ENCODE assay signal across 28 mouse cellular contexts in the genomic region with DNA sequence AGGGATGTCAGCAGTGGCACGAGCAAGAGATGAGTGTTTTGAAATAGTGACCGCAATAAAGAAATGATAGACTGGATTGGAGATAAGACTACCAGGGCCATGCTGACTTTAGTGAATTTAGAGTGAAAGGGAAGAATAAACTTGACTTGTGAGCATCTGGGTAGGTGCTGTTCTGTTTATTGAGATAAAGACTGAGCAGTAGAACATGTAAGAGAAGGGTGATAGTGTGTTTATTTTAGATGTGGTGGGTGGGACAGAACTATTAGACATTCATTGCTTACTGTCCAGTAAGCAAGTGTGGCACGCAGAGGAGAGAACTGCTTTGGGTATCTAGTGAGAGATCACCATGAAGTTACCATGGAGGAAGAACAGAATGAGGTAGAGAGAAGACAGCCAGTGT. TPM values are rescaled to one million over a fixed set of nuclear protein-coding genes. Genes with fewer than 3 reads are reported as not detected.
DNase-seq lines count a peak whose midpoint lies in the region; ATAC-seq and TF ChIP-seq lines count a peak whose summit lies in the region.
"Had no signal": no experiment of that assay in that cellular context is flagged by ENCODE, and none has a peak within 500 bp of the region (broad histone marks: within the 10 kb centered on the region; RNA-seq: fewer than 3 reads in every experiment).

No protein-coding gene starts in this region.

- TF ChIP-seq EP300 in liver, postnatal 0 days (IDR thresholded peaks at IDR 0.05; ENCODE audit: low read depth) = no peak

- H3K4me1 ChIP-seq in intestine, postnatal 0 days (replicated peaks; ENCODE audit: control insufficient read depth, insufficient read depth, low read length) = no peaks in the 10 kb centered on the region; the same call in 1 of the 2 replicates
- no peaks in the 10 kb centered on the region for H3K4me1 ChIP-seq in intestine, embryonic 15.5 days (replicated peaks)
- peaks cover 37% of the 10 kb centered on the region for H3K4me1 ChIP-seq in liver, embryonic 13.5 days (replicated peaks)
- peaks cover 9% of the 10 kb centered on the region; the same call in 1 of the 2 replicates for H3K4me1 ChIP-seq in liver, postnatal 0 days (ENCODE audit: insufficient read depth)
- H3K4me1 ChIP-seq in G1E (ENCODE audit: insufficient read depth, low read depth, low read length) = peaks cover 76% of the 10 kb centered on the region
- peaks cover 13% of the 10 kb centered on the region for H3K4me1 ChIP-seq in liver, embryonic 15.5 days (replicated peaks)
- H3K4me1 ChIP-seq in midbrain, embryonic 10.5 days = no peaks in the 10 kb centered on the region
- H3K4me1 ChIP-seq: embryonic facial prominence, embryonic 13.5 days; embryonic facial prominence, embryonic 15.5 days; forebrain, embryonic 10.5 days; forebrain, embryonic 12.5 days had no signal

- H3K27me3 ChIP-seq in intestine, postnatal 0 days (replicated peaks; ENCODE audit: control insufficient read depth, insufficient read depth, low read length) = no peaks in the 10 kb centered on the region
- H3K27me3 ChIP-seq in intestine, embryonic 15.5 days (replicated peaks) = no peaks in the 10 kb centered on the region
- H3K27me3 ChIP-seq in liver, embryonic 13.5 days = peaks cover 3% of the 10 kb centered on the region; the same call in 1 of the 2 replicates
- no peaks in the 10 kb centered on the region for H3K27me3 ChIP-seq in liver, postnatal 0 days (ENCODE audit: insufficient read depth, low read length)
- H3K27me3 ChIP-seq in G1E (ENCODE audit: insufficient read depth, low read length) = no peaks in the 10 kb centered on the region
- H3K27me3 ChIP-seq in liver, embryonic 15.5 days = 0 out of 2 replicates have a peak, but pooled peaks cover 6% of the 10 kb centered on the region
- no peaks in the 10 kb centered on the region for H3K27me3 ChIP-seq in midbrain, embryonic 10.5 days (ENCODE audit: low read depth, poor library complexity, severe bottlenecking)
- H3K27me3 ChIP-seq: CH12.LX; embryonic facial prominence, embryonic 13.5 days; embryonic facial prominence, embryonic 15.5 days; forebrain, embryonic 12.5 days; Patski had no signal

- no peak overlapping the region for H3K4me3 ChIP-seq in intestine, postnatal 0 days (ENCODE audit: low read depth, low read length)
- H3K4me3 ChIP-seq in intestine, embryonic 15.5 days (replicated peaks) = no peak overlapping the region
- H3K4me3 ChIP-seq in liver, embryonic 13.5 days (replicated peaks) = no peak overlapping the region
- no peak overlapping the region for H3K4me3 ChIP-seq in liver, postnatal 0 days (ENCODE audit: low read depth, low read length)
- H3K4me3 ChIP-seq in G1E (ENCODE audit: low read depth, low read length) = peak overlapping the region; percentile 18; the same call in 1 of the 2 replicates
- no peak overlapping the region for H3K4me3 ChIP-seq in liver, embryonic 15.5 days (replicated peaks)
- no peak overlapping the region for H3K4me3 ChIP-seq in midbrain, embryonic 10.5 days
- H3K4me3 ChIP-seq: embryonic facial prominence, embryonic 13.5 days; embryonic facial prominence, embryonic 15.5 days; erythroblast, embryonic 14.5 days; forebrain, embryonic 10.5 days; forebrain, embryonic 12.5 days had no signal

- H3K9ac ChIP-seq in intestine, postnatal 0 days (ENCODE audit: low read depth, low read length) = no peak overlapping the region
- H3K9ac ChIP-seq in intestine, embryonic 15.5 days = no peak overlapping the region
- no peak overlapping the region for H3K9ac ChIP-seq in liver, embryonic 13.5 days
- H3K9ac ChIP-seq in liver, postnatal 0 days (replicated peaks) = no peak overlapping the region
- H3K9ac ChIP-seq in liver, embryonic 15.5 days = no peak overlapping the region
- H3K9ac ChIP-seq: embryonic facial prominence, embryonic 13.5 days; embryonic facial prominence, embryonic 15.5 days; forebrain, embryonic 12.5 days had no signal

- TF ChIP-seq CTCF in intestine, postnatal 0 days (IDR thresholded peaks at IDR 0.05; ENCODE audit: low read depth) = no peak
- TF ChIP-seq CTCF in liver, postnatal 0 days (IDR thresholded peaks at IDR 0.05; ENCODE audit: low read depth) = no peak
- TF ChIP-seq CTCF in G1E (IDR thresholded peaks at IDR 0.05; ENCODE audit: low read depth, low read length) = no peak

- H3K36me3 ChIP-seq in intestine, postnatal 0 days (ENCODE audit: control insufficient read depth, insufficient read depth) = no peaks in the 10 kb centered on the region
- no peaks in the 10 kb centered on the region for H3K36me3 ChIP-seq in intestine, embryonic 15.5 days
- H3K36me3 ChIP-seq in liver, embryonic 13.5 days = no peaks in the 10 kb centered on the region
- no peaks in the 10 kb centered on the region for H3K36me3 ChIP-seq in liver, postnatal 0 days (replicated peaks; ENCODE audit: insufficient read depth, low read length)
- H3K36me3 ChIP-seq in G1E (replicated peaks) = peaks cover 10% of the 10 kb centered on the region
- no peaks in the 10 kb centered on the region for H3K36me3 ChIP-seq in liver, embryonic 15.5 days (replicated peaks)
- no peaks in the 10 kb centered on the region for H3K36me3 ChIP-seq in midbrain, embryonic 10.5 days
- H3K36me3 ChIP-seq: embryonic facial prominence, embryonic 13.5 days; embryonic facial prominence, embryonic 15.5 days; forebrain, embryonic 10.5 days; forebrain, embryonic 12.5 days had no signal

- no peaks in the 10 kb centered on the region for H3K9me3 ChIP-seq in intestine, postnatal 0 days (ENCODE audit: control insufficient read depth)
- H3K9me3 ChIP-seq in intestine, embryonic 15.5 days = no peaks in the 10 kb centered on the region
- no peaks in the 10 kb centered on the region for H3K9me3 ChIP-seq in liver, embryonic 13.5 days (replicated peaks)
- no peaks in the 10 kb centered on the region for H3K9me3 ChIP-seq in liver, postnatal 0 days (ENCODE audit: low read length)
- H3K9me3 ChIP-seq in G1E (replicated peaks) = no peaks in the 10 kb centered on the region
- H3K9me3 ChIP-seq in liver, embryonic 15.5 days (replicated peaks) = no peaks in the 10 kb centered on the region
- no peaks in the 10 kb centered on the region for H3K9me3 ChIP-seq in midbrain, embryonic 10.5 days (replicated peaks)
- H3K9me3 ChIP-seq: embryonic facial prominence, embryonic 13.5 days; embryonic facial prominence, embryonic 15.5 days; forebrain, embryonic 10.5 days; forebrain, embryonic 12.5 days had no signal

- no peak overlapping the region for H3K4me2 ChIP-seq in intestine, postnatal 0 days (replicated peaks; ENCODE audit: low read depth)
- no peak overlapping the region for H3K4me2 ChIP-seq in intestine, embryonic 15.5 days (replicated peaks)
- H3K4me2 ChIP-seq in liver, embryonic 13.5 days = no peak overlapping the region
- no peak overlapping the region for H3K4me2 ChIP-seq in liver, postnatal 0 days (ENCODE audit: low read depth, low read length)
- H3K4me2 ChIP-seq in liver, embryonic 15.5 days = no peak overlapping the region
- H3K4me2 ChIP-seq: embryonic facial prominence, embryonic 13.5 days; embryonic facial prominence, embryonic 15.5 days; forebrain, embryonic 12.5 days had no signal

- no peak for ATAC-seq in intestine, postnatal 0 days
- ATAC-seq in intestine, embryonic 15.5 days = no peak
- peak; percentile 47; the same call in 1 of the 2 replicates for ATAC-seq in liver, embryonic 13.5 days (ENCODE audit: low read depth)
- ATAC-seq in liver, postnatal 0 days = no peak
- ATAC-seq in G1E (ENCODE audit: extremely low read depth, insufficient number of reproducible peaks, low FRiP score, poor library complexity, severe bottlenecking) = peak; percentile 47
- ATAC-seq in liver, embryonic 15.5 days (ENCODE audit: insufficient read depth) = 0 out of 2 replicates have a peak, but pooled peaks have one; percentile 17
- ATAC-seq: activated CD4-positive, CD25-positive, alpha-beta regulatory T cell, adult 4 months; CD4-positive, CD25-positive, alpha-beta regulatory T cell, adult 4 months; forebrain, embryonic 14.5 days; forebrain, embryonic 16.5 days; Patski had no signal

- H3K27ac ChIP-seq in intestine, postnatal 0 days (ENCODE audit: low read depth, low read length) = peak overlapping the region; percentile 63; the same call in 1 of the 2 replicates
- no peak overlapping the region for H3K27ac ChIP-seq in intestine, embryonic 15.5 days
- no peak overlapping the region for H3K27ac ChIP-seq in liver, embryonic 13.5 days
- no peak overlapping the region for H3K27ac ChIP-seq in liver, postnatal 0 days (ENCODE audit: low read depth)
- no peak overlapping the region for H3K27ac ChIP-seq in liver, embryonic 15.5 days (replicated peaks)
- no peak overlapping the region for H3K27ac ChIP-seq in midbrain, embryonic 10.5 days (replicated peaks)
- H3K27ac ChIP-seq: embryonic facial prominence, embryonic 13.5 days; embryonic facial prominence, embryonic 15.5 days; forebrain, embryonic 10.5 days; forebrain, embryonic 12.5 days had no signal

- no peak for DNase-seq in liver, embryonic 13.5 days
- DNase-seq in liver, postnatal 0 days = no peak
- DNase-seq in G1E (ENCODE audit: low spot score) = no peak
- no peak for DNase-seq in midbrain, embryonic 10.5 days (ENCODE audit: low spot score)
- no peak for DNase-seq in urinary bladder, postnatal 10 days (ENCODE audit: low spot score)
- DNase-seq: adrenal gland, adult 8-10 months; adrenal gland, postnatal 14 days; adrenal gland, postnatal 36 days; B cell, adult 2 months; cerebellum, adult 11-12 months; cerebellum, adult 2 months; cerebellum, adult 9-10 months; cerebellum, postnatal 10 days; cerebellum, postnatal 25 days had no signal

- 62% methylated on average over 3 of the region's 3 CpGs for WGBS in intestine, postnatal 0 days
- WGBS in intestine, embryonic 15.5 days = 71% methylated on average over 3 of the region's 3 CpGs
- 48% methylated on average over 3 of the region's 3 CpGs for WGBS in liver, embryonic 13.5 days (ENCODE audit: insufficient replicate concordance)
- 62% methylated on average over 3 of the region's 3 CpGs for WGBS in liver, postnatal 0 days (ENCODE audit: insufficient replicate concordance)
- WGBS in liver, embryonic 15.5 days (ENCODE audit: insufficient replicate concordance) = 42% methylated on average over 3 of the region's 3 CpGs
- 94% methylated on average over 3 of the region's 3 CpGs for WGBS in midbrain, embryonic 10.5 days

RNA-seq across cellular contexts. Expression of gene Lclat1, which starts 30.4 kb away (rescaled TPM):
- 21.0 and 24.3 TPM in 2 replicates for polyA plus RNA-seq in intestine, postnatal 0 days (2015; fragmentation: Nextera tagmentation; extraction: Ambion mirVana)
- 24.2 and 25.0 TPM in 2 replicates for polyA plus RNA-seq in intestine, embryonic 15.5 days (2015; fragmentation: Nextera tagmentation; extraction: Ambion mirVana)
- polyA plus RNA-seq in liver, embryonic 13.5 days (2015; fragmentation: Nextera tagmentation; extraction: Ambion mirVana) = 1.7 and 3.7 TPM in 2 replicates
- polyA plus RNA-seq in liver, postnatal 0 days (2015; fragmentation: Nextera tagmentation; extraction: Ambion mirVana) = 2.2 and 2.5 TPM in 2 replicates
- total RNA-seq in G1E (2014; fragmentation: Nextera tagmentation) = 25.1 and 48.8 TPM in 2 replicates
- total RNA-seq in G1E (2017) = 10.0 and 11.8 TPM in 2 replicates
- 1.4 and 5.6 TPM in 2 replicates for polyA plus RNA-seq in G1E (2012)
- 2.2 and 2.5 TPM in 2 replicates for polyA plus RNA-seq in liver, embryonic 15.5 days (2015; fragmentation: Nextera tagmentation; extraction: Ambion mirVana)
- 9.0 and 9.2 TPM in 2 replicates for polyA plus RNA-seq in midbrain, embryonic 10.5 days (2016; fragmentation: Nextera tagmentation; extraction: Ambion mirVana)
- polyA plus RNA-seq: erythroblast, embryonic 14.5 days had no signal

Comparison
In these comparisons a context has a peak if more than half of its experiments do, and no peak if none do; other contexts are left out.
1. ATAC-seq: peak in liver, embryonic 13.5 days (single experiment), G1E (single experiment) and liver, embryonic 15.5 days (single experiment); none in intestine, postnatal 0 days (single experiment), intestine, embryonic 15.5 days (single experiment) and liver, postnatal 0 days (single experiment).